ENCODE assay signal across 8 mouse cellular contexts in genomic region chr11:109244635-109245360, GRCm38 (mm10). TPM values are rescaled to one million over a fixed set of nuclear protein-coding genes. Genes with fewer than 3 reads are reported as not detected.
A peak's percentile ranks its signal among the peaks of the same experiment; 100 is the strongest.
DNase-seq lines count a peak whose midpoint lies in the region; ATAC-seq and TF ChIP-seq lines count a peak whose summit lies in the region.

No protein-coding gene starts in this region.

- no peaks in the 10 kb centered on the region for H3K9me3 ChIP-seq in lung, postnatal 0 days (ENCODE audit: low read length)

- intact Hi-C loops in gastrocnemius, postnatal 14 days (cut with DNase I; ENCODE audit: low total_unique reads): loop anchor here (2.0 to 10.0 kb wide), 3 partner anchors 70 to 340 kb away; no protein-coding TSS in a partner anchor
- intact Hi-C loops in heart, postnatal 14 days (cut with DNase I): loop anchor here (2.0 to 5.0 kb wide), 5 partner anchors 88 to 618 kb away; no protein-coding TSS in a partner anchor

- ATAC-seq in lung, postnatal 0 days: peak; percentile 61

- H3K27ac ChIP-seq in lung, postnatal 0 days (ENCODE audit: low read length): no peak overlapping the region

- H3K36me3 ChIP-seq in lung, postnatal 0 days (ENCODE audit: insufficient read depth, low read length): no peaks in the 10 kb centered on the region

- peak; percentile 14 for DNase-seq in gastrocnemius, postnatal 10 days
- no peak for DNase-seq in gastrocnemius, postnatal 14 days
- DNase-seq in adrenal gland, postnatal 10 days: peak; percentile 43
- peak; percentile 58 for DNase-seq in embryo, embryonic 9.5 days (ENCODE audit: extremely low spot score)
- DNase-seq in heart, postnatal 14 days: peak; percentile 17 to 31
- DNase-seq in kidney, postnatal 4 days: peak; percentile 61 to 77
- DNase-seq in lung, postnatal 0 days (ENCODE audit: low spot score): peak; percentile 89
- peak; percentile 86 for DNase-seq in retina, embryonic 14.5 days (ENCODE audit: low spot score)

- TF ChIP-seq CTCF in lung, postnatal 0 days (IDR thresholded peaks at IDR 0.05): peak; percentile 82

- 0 out of 2 replicates have a peak, but pooled peaks have one; percentile 22 for TF ChIP-seq EP300 in lung, postnatal 0 days (IDR thresholded peaks at IDR 0.05)

- H3K9ac ChIP-seq in lung, postnatal 0 days (replicated peaks; ENCODE audit: low read depth): no peak overlapping the region

- WGBS in lung, postnatal 0 days: 27% methylated on average over 23 of the region's 23 CpGs

- no peaks in the 10 kb centered on the region for H3K4me1 ChIP-seq in lung, postnatal 0 days (ENCODE audit: insufficient read depth, low read depth, low read length)

- H3K27me3 ChIP-seq in lung, postnatal 0 days (replicated peaks; ENCODE audit: insufficient read depth, low read length): no peaks in the 10 kb centered on the region

- H3K4me2 ChIP-seq in lung, postnatal 0 days (replicated peaks; ENCODE audit: low read depth, low read length): no peak overlapping the region

- H3K4me3 ChIP-seq in lung, postnatal 0 days (ENCODE audit: low read depth, low read length): no peak overlapping the region

RNA-seq across cellular contexts. Expression of gene Rgs9, which starts 53.1 kb away (rescaled TPM):
- total RNA-seq in gastrocnemius, postnatal 10 days (2021): under 1 TPM; 0.63 to 0.99 TPM
- total RNA-seq in gastrocnemius, postnatal 14 days (2021): under 1 TPM; 0.11 to 0.31 TPM
- total RNA-seq in adrenal gland, postnatal 10 days (2021): 1 to 10 TPM; 5.3 to 7.8 TPM
- total RNA-seq in heart, postnatal 14 days (2021): under 1 TPM; 0.39 to 0.41 TPM
- polyA plus RNA-seq in lung, postnatal 0 days (2015; fragmentation: Nextera tagmentation; extraction: Ambion mirVana): 3.0 TPM in 2 replicates
